Mouse (Mus musculus): Measurements from ENCODE around the gene 4921536K21Rik. TPM values are rescaled to one million over a fixed set of nuclear protein-coding genes. Genes with fewer than 3 reads are reported as not detected.
"Not testable (repeated sequence)": the region's sequence is repeated elsewhere in the genome, so short reads cannot be mapped to it uniquely, and the experiment has no call there.

The 4921536K21Rik gene
- total and polyA plus RNA-seq, 3 experiments, result 0.08 to 0.93 (median 0.55) TPM

GRCm38 (mm10) chr11:3911440-3911839 is 16.5 kb upstream of the 4921536K21Rik start:
- DNase-seq, result not testable (repeated sequence)

GRCm38 (mm10) chr11:3910513-3911310 is 15.8 kb upstream of the 4921536K21Rik start:
- no peak for DNase-seq

GRCm38 (mm10) chr11:3909236-3909635 is 14.3 kb upstream of the 4921536K21Rik start:
- DNase-seq, result no peak

GRCm38 (mm10) chr11:3905446-3905845 is 10.5 kb upstream of the 4921536K21Rik start:
- DNase-seq, result peak; percentile 80

GRCm38 (mm10) chr11:3904673-3905072 is 9.8 kb upstream of the 4921536K21Rik start:
- DNase-seq, result no peak

- peak; percentile 86 for DNase-seq
Measured at GRCm38 (mm10) chr11:3903046-3903445, 8.1 kb upstream of the 4921536K21Rik start.

- DNase-seq, result no peak
Measured at GRCm38 (mm10) chr11:3902516-3902915, 7.6 kb upstream of the 4921536K21Rik start.

GRCm38 (mm10) chr11:3900296-3900695 is 5.4 kb upstream of the 4921536K21Rik start:
- no peak for DNase-seq

GRCm38 (mm10) chr11:3895933-3896332 is 1.0 kb upstream of the 4921536K21Rik start:
- no peak for DNase-seq

GRCm38 (mm10) chr11:3895458-3895857 is 560 bp upstream of the 4921536K21Rik start:
- no peak for DNase-seq

GRCm38 (mm10) chr11:3893970-3894369 is 928 bp downstream of the 4921536K21Rik start:
- no peak for DNase-seq

GRCm38 (mm10) chr11:3887331-3887730 is 7.6 kb downstream of the 4921536K21Rik start:
- peak; percentile 59 for DNase-seq

GRCm38 (mm10) chr11:3883711-3884110 is 11.2 kb downstream of the 4921536K21Rik start:
- DNase-seq, result no peak

GRCm38 (mm10) chr11:3879836-3880235 is 15.1 kb downstream of the 4921536K21Rik start:
- DNase-seq, result peak; percentile 61

- DNase-seq, result no peak
Measured at GRCm38 (mm10) chr11:3878660-3879059, 16.2 kb downstream of the 4921536K21Rik start.

GRCm38 (mm10) chr11:3876419-3876818 is 18.5 kb downstream of the 4921536K21Rik start:
- DNase-seq, result no peak

- DNase-seq, result no peak
Measured at GRCm38 (mm10) chr11:3864343-3864742, 30.6 kb downstream of the 4921536K21Rik start.

GRCm38 (mm10) chr11:3863454-3864112 is 31.3 kb downstream of the 4921536K21Rik start, which contains the start of gene Osbp2:
Osbp2 (minus strand) TSS chr11:3863903.
- DNase-seq, result peak; percentile 88

GRCm38 (mm10) chr11:3862661-3863453 is 32.0 kb downstream of the 4921536K21Rik start:
- no peak for DNase-seq

- DNase-seq, result no peak
Measured at GRCm38 (mm10) chr11:3860361-3860760, 34.5 kb downstream of the 4921536K21Rik start.

- DNase-seq, result no peak
Measured at GRCm38 (mm10) chr11:3859778-3860177, 35.1 kb downstream of the 4921536K21Rik start.

- no peak for DNase-seq
Measured at GRCm38 (mm10) chr11:3857902-3858301, 37.0 kb downstream of the 4921536K21Rik start.
